Mouse (Mus musculus) liver, embryonic 14.5 days (tissue): Measurements from ENCODE around the gene Hist2h2ab.
A peak's percentile ranks its signal among the peaks of the same experiment; 100 is the strongest.

Experiments used
- CTCF ChIP-seq: IDR thresholded peaks from 2 replicates; pipeline ENCODE4 v1.5.1; 2016; ENCODE audit warnings: antibody characterized with exemption, low read depth, control low read depth
- EP300 ChIP-seq: IDR thresholded peaks from 2 replicates; pipeline ENCODE4 v1.6.1; 2016; ENCODE audit warnings: antibody characterized with exemption, low read depth

- TF ChIP-seq EP300 (no peak), CTCF (peak; percentile 35; the same call in 1 of the 2 replicates)
Measured at GRCm38 (mm10) chr3:96197129-96197749, 22.4 kb upstream of the Hist2h2ab start.
